Mouse (Mus musculus) megakaryocyte progenitor cell, adult 5-6 weeks (primary cell): ENCODE data around the gene Pmfbp1. TPM values are rescaled to one million over a fixed set of nuclear protein-coding genes. Genes with fewer than 3 reads are reported as not detected.
A peak's percentile ranks its signal among the peaks of the same experiment; 100 is the strongest.

Experiments
- ATAC-seq: replicated peaks from 2 replicates; pipeline ENCODE4 v1.8.0; 2016; ENCODE audit warnings: mild to moderate bottlenecking, moderate TSS enrichment, inconsistent platforms; ENCODE audit not compliant: poor library complexity
- total RNA-seq, 2 experiments: library from RNA; stranded (forward) in 1 of 2; stranded (reverse) in 1 of 2; fragments of 157-497, 149-512 nt in 1 of 2; fragments of 200-1000 nt in 1 of 2; gene quantifications; 2 replicates each; pipeline versions ENCODE4 v1.2.3 to v1.2.4; 2015 to 2017

Gene Pmfbp1
- total RNA-seq, 2 experiments from 2014 or later: not detected

GRCm38 (mm10) chr8:109586972-109587504, 93.2 kb downstream of the Pmfbp1 start:
- ATAC-seq: no peak

DNA sequence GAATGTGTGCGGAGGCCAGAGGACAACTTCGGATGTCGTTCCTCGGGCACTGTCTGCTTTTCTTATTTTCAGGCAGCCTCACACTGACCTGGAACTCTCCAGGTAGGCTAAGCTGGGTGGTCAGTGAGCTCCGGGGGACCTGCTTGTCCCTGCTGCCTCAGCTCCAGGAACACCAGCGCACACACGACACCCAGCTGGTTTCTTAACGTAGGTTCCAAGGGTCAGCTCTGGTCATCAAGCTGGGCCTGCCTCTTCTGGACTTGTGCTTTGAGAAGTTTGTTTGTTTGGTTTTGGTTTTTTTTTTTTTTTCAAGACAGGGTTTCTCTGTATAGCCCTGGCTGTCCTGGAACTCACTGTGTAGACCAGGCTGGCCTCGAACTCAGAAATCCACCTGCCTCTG, 97.1 kb downstream of the Pmfbp1 start:
- ATAC-seq: no peak

DNA sequence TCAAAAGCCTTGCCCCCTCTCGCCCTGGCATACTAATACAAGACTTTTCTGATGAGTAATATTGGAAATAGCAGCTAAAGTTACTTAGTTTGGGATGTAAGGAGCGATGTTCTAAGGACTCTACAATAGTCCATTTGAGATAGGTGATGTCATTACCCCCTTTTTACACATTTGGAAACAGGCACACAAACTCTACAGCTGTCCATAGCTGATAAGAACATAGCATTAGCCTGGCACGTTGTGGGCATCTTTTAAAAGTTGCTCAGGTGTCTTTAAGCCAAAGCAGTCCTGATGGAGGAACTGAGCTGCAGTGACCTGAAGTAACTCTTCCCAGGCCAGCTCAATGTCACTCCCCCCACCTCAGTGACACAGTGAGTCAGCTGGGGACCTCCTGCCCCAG, 97.5 kb downstream of the Pmfbp1 start:
- ATAC-seq: peak; percentile 38

GRCm38 (mm10) chr8:109592164-109592563, 98.3 kb downstream of the Pmfbp1 start:
- peak; percentile 16; the same call in 1 of the 2 replicates for ATAC-seq

Other genes starting within 250 kb of the Pmfbp1 start
- gene Dhx38, start 71.8 kb downstream of the Pmfbp1 start, total RNA-seq (2015): 15.0 and 18.8 TPM in 2 replicates
- gene Dhx38, start 71.8 kb downstream of the Pmfbp1 start, total RNA-seq (2017): 68.6 and 69.5 TPM in 2 replicates
- gene Txnl4b, start 71.9 kb downstream of the Pmfbp1 start, total RNA-seq (2015): 7.2 and 8.1 TPM in 2 replicates
- 16.5 and 18.4 TPM in 2 replicates for gene Txnl4b, start 71.9 kb downstream of the Pmfbp1 start, total RNA-seq (2017)
- gene Hp, start 85.1 kb downstream of the Pmfbp1 start, total RNA-seq (2015): 175 and 209 TPM in 2 replicates
- gene Hp, start 85.1 kb downstream of the Pmfbp1 start, total RNA-seq (2017): 273 and 358 TPM in 2 replicates
- gene Dhodh, start 114.6 kb downstream of the Pmfbp1 start, total RNA-seq (2015): 13.4 and 20.8 TPM in 2 replicates
- gene Dhodh, start 114.6 kb downstream of the Pmfbp1 start, total RNA-seq (2017): 24.8 and 32.4 TPM in 2 replicates
- 0.27 and 0.79 TPM in 2 replicates for gene Pkd1l3, start 120.5 kb downstream of the Pmfbp1 start, total RNA-seq (2015)
- 0.12 TPM in 1 of 2 replicates, not detected in the other for gene Pkd1l3, start 120.5 kb downstream of the Pmfbp1 start, total RNA-seq (2017)
- 66.1 and 80.1 TPM in 2 replicates for gene Ist1, start 199.2 kb downstream of the Pmfbp1 start, total RNA-seq (2015)
- 74.6 and 86.1 TPM in 2 replicates for gene Ist1, start 199.2 kb downstream of the Pmfbp1 start, total RNA-seq (2017)
- gene Zfp821, start 211.5 kb downstream of the Pmfbp1 start, total RNA-seq (2015): 2.2 and 3.8 TPM in 2 replicates
- gene Zfp821, start 211.5 kb downstream of the Pmfbp1 start, total RNA-seq (2017): 3.8 and 6.4 TPM in 2 replicates
- 8.7 and 16.2 TPM in 2 replicates for gene Atxn1l, start 243.7 kb downstream of the Pmfbp1 start, total RNA-seq (2015)
- gene Atxn1l, start 243.7 kb downstream of the Pmfbp1 start, total RNA-seq (2017): 13.7 and 14.7 TPM in 2 replicates